Mouse (Mus musculus): ENCODE results near the gene Ano1. TPM values are rescaled to one million over a fixed set of nuclear protein-coding genes. Genes with fewer than 3 reads are reported as not detected.

Ano1 gene
- total and polyA plus RNA-seq, 3 experiments: 0.04 TPM; not detected in 2

- TF ChIP-seq HCFC1 (IDR thresholded peaks at IDR 0.05; ENCODE audit: low read depth, low read length): peak; percentile 96
- TF ChIP-seq RCOR1 (IDR thresholded peaks at IDR 0.05; ENCODE audit: low read depth, low read length): no peak
- TF ChIP-seq KAT2A (conservative IDR thresholded peaks at IDR 0.05; ENCODE audit: low read depth, low read length): no peak; the same call in 1 of the 2 replicates
- TF ChIP-seq ZKSCAN1 (IDR thresholded peaks at IDR 0.05; ENCODE audit: low read depth, low read length): no peak
- TF ChIP-seq RAD21 (IDR thresholded peaks at IDR 0.05; ENCODE audit: low read depth, low read length): no peak
- peak; percentile 89 for TF ChIP-seq MXI1 (IDR thresholded peaks at IDR 0.05; ENCODE audit: low read depth, low read length)
- no peak for TF ChIP-seq USF1 (IDR thresholded peaks at IDR 0.05; ENCODE audit: low read depth, low read length)
- peak; percentile 68 for TF ChIP-seq MAX (IDR thresholded peaks at IDR 0.05; ENCODE audit: low read length)
- no peak for TF ChIP-seq TAL1 (IDR thresholded peaks at IDR 0.05; ENCODE audit: low read length)
- no peak for TF ChIP-seq ZC3H11A (IDR thresholded peaks at IDR 0.05; ENCODE audit: low read depth, low read length)
- peak; percentile 98 for TF ChIP-seq ELF1 (IDR thresholded peaks at IDR 0.05; ENCODE audit: low read depth, low read length)
- TF ChIP-seq EP300 (IDR thresholded peaks at IDR 0.05; ENCODE audit: low read depth in 1 of 2, low read length in 2 of 2): no peak
- no peak for TF ChIP-seq MAFK (IDR thresholded peaks at IDR 0.05; ENCODE audit: borderline replicate concordance, low read depth, low read length)
- TF ChIP-seq TCF12 (IDR thresholded peaks at IDR 0.05; ENCODE audit: low read depth, low read length): no peak
These were observed 169.3 kb downstream of the Ano1 start, which contains the start of gene Fadd (continued) for GRCm38 (mm10) chr7:144582284-144582980.

GRCm38 (mm10) chr7:144581559-144582283, 170.1 kb downstream of the Ano1 start:
- peak; percentile 95 for DNase-seq (ENCODE audit: low read depth, low spot score)
- Histone ChIP-seq H3K27me3 (ENCODE audit: control insufficient read depth in 1 of 2, insufficient read depth in 2 of 2, low read length in 2 of 2) (no peaks in the 10 kb centered on the region), H3K27ac (ENCODE audit: control insufficient read depth, low read depth, low read length) (peak overlapping the region; percentile 76), H3K4me1 (ENCODE audit: control insufficient read depth in 1 of 2, insufficient read depth in 2 of 2, low read length in 2 of 2) (peaks cover 3 to 15% of the 10 kb centered on the region in 2 experiments), H3K9me3 (replicated peaks; ENCODE audit: insufficient read depth, low read length) (no peaks in the 10 kb centered on the region), H3K9ac (ENCODE audit: control insufficient read depth, low read depth, low read length, poor library complexity, severe bottlenecking) (peak overlapping the region; percentile 76), H3K36me3 (ENCODE audit: control insufficient read depth in 1 of 2, insufficient read depth in 2 of 2, low read length in 2 of 2) (peaks cover 0 to 4% of the 10 kb centered on the region in 2 experiments; a peak in 2 of 4 replicates), H3K4me3 (ENCODE audit: control insufficient read depth in 1 of 2, insufficient read depth in 1 of 2, low read depth in 2 of 2, low read length in 2 of 2) (peak overlapping the region; percentile 59 to 75), H3K79me2 (ENCODE audit: control insufficient read depth, insufficient read depth, low read length, poor library complexity) (peaks cover 8% of the 10 kb centered on the region)
- no peak; the same call in 1 of the 2 replicates for TF ChIP-seq POLR2AphosphoS2 (IDR thresholded peaks at IDR 0.05; ENCODE audit: low read length)
- no peak for TF ChIP-seq ZNF384 (IDR thresholded peaks at IDR 0.05; ENCODE audit: low read depth, low read length)
- TF ChIP-seq E2F4 (IDR thresholded peaks at IDR 0.05; ENCODE audit: borderline replicate concordance, low read depth, low read length): no peak
- no peak for TF ChIP-seq MEF2A (IDR thresholded peaks at IDR 0.05; ENCODE audit: extremely low read depth, insufficient replicate concordance, low read depth, low read length, poor library complexity, severe bottlenecking)
- TF ChIP-seq MAFK (IDR thresholded peaks at IDR 0.05; ENCODE audit: borderline replicate concordance, low read depth, low read length): no peak
- TF ChIP-seq BHLHE40 (IDR thresholded peaks at IDR 0.05; ENCODE audit: borderline replicate concordance, low read depth, low read length): peak; percentile 66; the same call in 1 of the 2 replicates
- 0 out of 2 replicates have a peak, but pooled peaks have one; percentile 3 for TF ChIP-seq TBP (IDR thresholded peaks at IDR 0.05; ENCODE audit: low read depth, low read length)
- TF ChIP-seq GABPA (IDR thresholded peaks at IDR 0.05; ENCODE audit: low read depth, low read length): no peak
- TF ChIP-seq JUND (IDR thresholded peaks at IDR 0.05; ENCODE audit: low read depth, low read length): no peak
- TF ChIP-seq CHD1 (IDR thresholded peaks at IDR 0.05; ENCODE audit: low read depth, low read length): 0 out of 2 replicates have a peak, but pooled peaks have one; percentile 45
- TF ChIP-seq MYB (IDR thresholded peaks at IDR 0.05; ENCODE audit: low read depth, low read length): no peak
- peak; percentile 66 for TF ChIP-seq TAL1 (IDR thresholded peaks at IDR 0.05; ENCODE audit: low read length)
- TF ChIP-seq SMC3 (IDR thresholded peaks at IDR 0.05; ENCODE audit: low read depth, low read length): peak; percentile 54
- peak in 1 of 2 experiments; percentile 11; a peak in 1 of 4 replicates for TF ChIP-seq EP300 (IDR thresholded peaks at IDR 0.05; ENCODE audit: low read depth in 1 of 2, low read length in 2 of 2)
- TF ChIP-seq ELF1 (IDR thresholded peaks at IDR 0.05; ENCODE audit: low read depth, low read length): peak; percentile 73
- peak; percentile 34; the same call in 1 of the 2 replicates for TF ChIP-seq GATA1 (IDR thresholded peaks at IDR 0.05; ENCODE audit: low read depth, low read length)
- peak; percentile 91 for TF ChIP-seq MXI1 (IDR thresholded peaks at IDR 0.05; ENCODE audit: low read depth, low read length)
- TF ChIP-seq ZKSCAN1 (IDR thresholded peaks at IDR 0.05; ENCODE audit: low read depth, low read length): no peak
- peak in 1 of 2 experiments; percentile 75; a peak in 2 of 4 replicates for TF ChIP-seq USF2 (IDR thresholded peaks at IDR 0.05; ENCODE audit: borderline replicate concordance in 1 of 2, insufficient read depth in 1 of 2, low read depth in 1 of 2, low read length in 2 of 2)
- peak; percentile 31 to 75 (median 48); a peak in 4 of 6 replicates for TF ChIP-seq CTCF (IDR thresholded peaks at IDR 0.05 in 2 of 3, conservative IDR thresholded peaks at IDR 0.05 in 1 of 3; ENCODE audit: control insufficient read depth in 1 of 3, insufficient read depth in 1 of 3, low read depth in 2 of 3, low read length in 3 of 3, poor library complexity in 1 of 3, severe bottlenecking in 1 of 3)
- peak; percentile 70; the same call in 1 of the 2 replicates for TF ChIP-seq HCFC1 (IDR thresholded peaks at IDR 0.05; ENCODE audit: low read depth, low read length)
- peak in 1 of 2 experiments; percentile 69; a peak in 1 of 4 replicates for TF ChIP-seq POLR2A (IDR thresholded peaks at IDR 0.05; ENCODE audit: control insufficient read depth in 1 of 2, insufficient read depth in 1 of 2, low read depth in 1 of 2, low read length in 2 of 2, poor library complexity in 1 of 2)
- TF ChIP-seq RCOR1 (IDR thresholded peaks at IDR 0.05; ENCODE audit: low read depth, low read length): no peak
- peak; percentile 51 for TF ChIP-seq RAD21 (IDR thresholded peaks at IDR 0.05; ENCODE audit: low read depth, low read length)
- TF ChIP-seq SIN3A (IDR thresholded peaks at IDR 0.05; ENCODE audit: low read length): no peak; the same call in none of the 2 replicates
